Mouse (Mus musculus): Measurements from ENCODE around the gene Gm1043.

Gene Gm1043

GRCm38 (mm10) chr5:37198011-37198688, 113.0 kb downstream of the Gm1043 start:
- no peak for DNase-seq (ENCODE audit: low spot score in 2 of 2)

GRCm38 (mm10) chr5:37202285-37202684, 117.1 kb downstream of the Gm1043 start:
- DNase-seq (ENCODE audit: low spot score in 2 of 2), result no peak

GRCm38 (mm10) chr5:37204886-37205285, 119.7 kb downstream of the Gm1043 start:
- DNase-seq (ENCODE audit: low spot score in 2 of 2), result no peak

- no peak for DNase-seq (ENCODE audit: low spot score in 2 of 2)
These were observed 120.2 kb downstream of the Gm1043 start for GRCm38 (mm10) chr5:37205420-37205819.

- no peak for DNase-seq (ENCODE audit: low spot score in 2 of 2)
These were observed 121.2 kb downstream of the Gm1043 start for GRCm38 (mm10) chr5:37206364-37206763.

- DNase-seq (ENCODE audit: low spot score in 2 of 2), result no peak
These were observed 128.0 kb downstream of the Gm1043 start for GRCm38 (mm10) chr5:37212938-37213708.

GRCm38 (mm10) chr5:37213709-37214103, 128.5 kb downstream of the Gm1043 start:
- DNase-seq (ENCODE audit: low spot score in 2 of 2), result no peak

GRCm38 (mm10) chr5:37214614-37215013, 129.4 kb downstream of the Gm1043 start:
- DNase-seq (ENCODE audit: low spot score in 2 of 2), result no peak

- no peak for DNase-seq (ENCODE audit: low spot score in 2 of 2)
These were observed 130.1 kb downstream of the Gm1043 start for GRCm38 (mm10) chr5:37215276-37215675.

- no peak for DNase-seq (ENCODE audit: low spot score in 2 of 2)
These were observed 134.4 kb downstream of the Gm1043 start for GRCm38 (mm10) chr5:37219615-37220014.

- no peak for DNase-seq (ENCODE audit: low spot score in 2 of 2)
These were observed 135.4 kb downstream of the Gm1043 start for GRCm38 (mm10) chr5:37220575-37220974.

- DNase-seq (ENCODE audit: low spot score in 2 of 2), result no peak
These were observed 136.4 kb downstream of the Gm1043 start for GRCm38 (mm10) chr5:37221563-37221962.

GRCm38 (mm10) chr5:37222316-37222715, 137.1 kb downstream of the Gm1043 start:
- no peak for DNase-seq (ENCODE audit: low spot score in 2 of 2)

- DNase-seq (ENCODE audit: low spot score in 2 of 2), result no peak
These were observed 140.5 kb downstream of the Gm1043 start for GRCm38 (mm10) chr5:37225708-37226107.

- no peak for DNase-seq (ENCODE audit: low spot score in 2 of 2)
These were observed 142.9 kb downstream of the Gm1043 start for GRCm38 (mm10) chr5:37227956-37228680.

GRCm38 (mm10) chr5:37228894-37229293, 143.7 kb downstream of the Gm1043 start:
- no peak for DNase-seq (ENCODE audit: low spot score in 2 of 2)

- DNase-seq (ENCODE audit: low spot score in 2 of 2), result no peak
These were observed 147.9 kb downstream of the Gm1043 start for GRCm38 (mm10) chr5:37233010-37233557.

GRCm38 (mm10) chr5:37238654-37239053, 153.5 kb downstream of the Gm1043 start:
- no peak for DNase-seq (ENCODE audit: low spot score in 2 of 2)

GRCm38 (mm10) chr5:37240550-37240949, 155.4 kb downstream of the Gm1043 start:
- no peak for DNase-seq (ENCODE audit: low spot score in 2 of 2)

GRCm38 (mm10) chr5:37241224-37241623, 156.1 kb downstream of the Gm1043 start:
- no peak for DNase-seq (ENCODE audit: low spot score in 2 of 2)

GRCm38 (mm10) chr5:37241651-37242151, 156.5 kb downstream of the Gm1043 start, which contains the start of gene Crmp1:
Crmp1 (plus strand) TSS chr5:37241940.
- DNase-seq (ENCODE audit: low spot score in 2 of 2), result peak in 1 of 2 experiments; percentile 23
